Mouse (Mus musculus): ENCODE measurements around the gene Dhcr24. TPM values are rescaled to one million over a fixed set of nuclear protein-coding genes. Genes with fewer than 3 reads are reported as not detected.

The Dhcr24 gene
- polyA plus RNA-seq, 1 experiment from 2014 or later, result 10.5 TPM

DNA sequence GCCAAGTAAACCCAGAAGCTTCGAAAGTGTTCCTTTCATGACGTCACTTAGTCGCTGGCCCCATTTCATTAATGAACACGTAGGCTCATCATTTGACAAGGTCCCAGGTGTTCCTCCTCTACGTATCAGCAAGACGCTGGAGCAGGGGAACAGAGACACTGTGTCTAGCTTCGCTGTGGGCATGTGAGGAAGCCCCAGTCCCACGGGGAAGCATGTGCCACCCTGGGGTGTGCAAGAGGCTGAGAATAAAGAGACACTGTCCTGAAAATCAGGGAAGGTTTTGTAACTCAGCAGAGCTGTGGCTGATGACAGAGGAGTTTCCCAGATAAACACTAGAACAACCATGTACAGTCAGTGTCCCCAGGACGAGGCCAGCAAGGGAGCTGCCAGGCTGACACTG lies 36.2 kb downstream of the Dhcr24 start:
- no peak for DNase-seq (ENCODE audit: extremely low spot score, low spot score)
- WGBS, result 87% methylated on average over 9 of the region's 9 CpGs
- Histone ChIP-seq H3K36me3 (replicated peaks) (no peaks in the 10 kb centered on the region), H3K4me1 (no peaks in the 10 kb centered on the region), H3K9me3 (no peaks in the 10 kb centered on the region), H3K4me3 (no peak overlapping the region), H3K27me3 (ENCODE audit: poor library complexity, severe bottlenecking) (no peaks in the 10 kb centered on the region), H3K27ac (no peak overlapping the region)

GRCm38 (mm10) chr4:106597741-106598140 lies 36.9 kb downstream of the Dhcr24 start:
- Histone ChIP-seq H3K36me3 (replicated peaks) (no peaks in the 10 kb centered on the region), H3K27ac (no peak overlapping the region), H3K4me1 (no peaks in the 10 kb centered on the region), H3K27me3 (ENCODE audit: poor library complexity, severe bottlenecking) (no peaks in the 10 kb centered on the region), H3K9me3 (no peaks in the 10 kb centered on the region), H3K4me3 (no peak overlapping the region)
- 85% methylated on average over 4 of the region's 4 CpGs for WGBS
- DNase-seq (ENCODE audit: extremely low spot score, low spot score), result no peak

DNA sequence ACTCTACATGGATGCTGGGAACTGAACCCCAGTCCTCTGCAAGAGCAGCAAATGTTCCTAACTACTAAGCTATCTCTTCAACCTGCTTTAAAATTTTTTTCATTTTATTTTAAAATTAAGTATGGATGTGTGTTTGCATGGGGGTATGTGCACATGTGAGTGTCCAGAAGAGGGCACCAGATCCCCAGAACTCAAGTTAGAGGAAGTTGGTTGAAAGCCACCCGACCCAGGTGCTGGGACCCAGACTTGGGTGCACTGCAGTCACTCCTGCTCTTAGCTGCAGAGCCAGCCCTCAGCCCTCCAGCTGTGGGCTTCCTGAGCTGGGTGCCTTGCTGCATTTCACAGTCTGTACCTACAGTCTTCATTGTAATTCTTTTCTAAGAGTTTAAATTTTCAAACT lies 38.6 kb downstream of the Dhcr24 start:
- Histone ChIP-seq H3K27me3 (ENCODE audit: poor library complexity, severe bottlenecking) (no peaks in the 10 kb centered on the region), H3K4me3 (no peak overlapping the region), H3K27ac (no peak overlapping the region), H3K9me3 (no peaks in the 10 kb centered on the region), H3K36me3 (replicated peaks) (no peaks in the 10 kb centered on the region), H3K4me1 (no peaks in the 10 kb centered on the region)
- 45% methylated on average over 1 of the region's 1 CpGs for WGBS
- DNase-seq (ENCODE audit: extremely low spot score, low spot score), result no peak

DNA sequence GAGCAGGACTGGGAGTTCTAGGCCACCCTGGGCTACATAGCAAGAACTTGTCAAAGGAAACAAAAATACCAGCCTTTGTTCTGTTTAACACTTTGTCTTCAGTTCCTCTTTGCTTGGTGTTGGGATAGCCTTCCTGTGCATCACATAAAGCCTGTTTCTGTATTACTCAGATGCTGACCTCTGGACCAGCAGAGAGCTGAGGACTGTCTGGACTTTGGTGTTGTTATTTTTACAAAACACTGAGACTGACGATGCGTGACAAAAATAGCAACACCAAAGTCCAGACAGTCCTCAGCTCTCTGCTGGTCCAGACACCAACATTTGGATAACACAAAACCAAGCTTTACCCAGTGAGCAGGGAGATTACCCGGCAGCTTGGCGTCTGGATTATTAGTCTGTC lies 39.9 kb downstream of the Dhcr24 start:
- H3K36me3 ChIP-seq (replicated peaks), result no peaks in the 10 kb centered on the region
- 91% methylated on average over 4 of the region's 4 CpGs for WGBS
- DNase-seq (ENCODE audit: extremely low spot score, low spot score), result no peak
- no peaks in the 10 kb centered on the region for H3K9me3 ChIP-seq
- no peaks in the 10 kb centered on the region for H3K27me3 ChIP-seq (ENCODE audit: poor library complexity, severe bottlenecking)
- no peak overlapping the region for H3K27ac ChIP-seq
- H3K4me3 ChIP-seq, result no peak overlapping the region
- no peaks in the 10 kb centered on the region for H3K4me1 ChIP-seq

GRCm38 (mm10) chr4:106606639-106607554 lies 46.1 kb downstream of the Dhcr24 start:
- peak overlapping the region; percentile 66 for H3K27ac ChIP-seq
- no peaks in the 10 kb centered on the region for H3K9me3 ChIP-seq
- no peaks in the 10 kb centered on the region for H3K36me3 ChIP-seq (replicated peaks)
- peak; percentile 50 for DNase-seq (ENCODE audit: extremely low spot score, low spot score)
- H3K4me1 ChIP-seq, result peaks cover 11% of the 10 kb centered on the region
- H3K4me3 ChIP-seq, result peak overlapping the region; percentile 33
- whole genome bisulfite sequencing, result 44% methylated on average over 18 of the region's 18 CpGs
- no peaks in the 10 kb centered on the region for H3K27me3 ChIP-seq (ENCODE audit: poor library complexity, severe bottlenecking)

DNA sequence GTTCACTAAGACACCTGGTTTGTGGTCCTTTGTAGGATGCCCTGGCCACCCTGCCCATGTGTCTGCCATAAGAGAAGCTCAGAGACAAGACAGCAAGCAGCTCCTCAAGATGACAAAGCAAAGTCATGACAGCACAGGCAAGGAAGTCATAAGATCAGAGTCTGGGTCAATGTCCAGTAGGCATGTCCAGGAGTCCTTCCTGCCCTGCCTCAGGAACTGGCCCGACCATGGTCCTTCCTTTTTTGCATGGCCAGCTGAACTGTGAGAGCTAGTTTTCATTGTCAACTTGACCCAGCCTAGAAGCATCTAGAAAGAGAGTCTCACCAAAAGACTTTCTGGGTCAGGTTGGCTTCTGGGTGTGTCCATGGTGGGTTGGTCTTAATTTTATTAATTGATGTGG lies 47.1 kb downstream of the Dhcr24 start:
- H3K27ac ChIP-seq, result no peak overlapping the region
- no peak for DNase-seq (ENCODE audit: extremely low spot score, low spot score)
- no peaks in the 10 kb centered on the region for H3K27me3 ChIP-seq (ENCODE audit: poor library complexity, severe bottlenecking)
- WGBS, result 89% methylated on average over 1 of the region's 1 CpGs
- no peaks in the 10 kb centered on the region for H3K36me3 ChIP-seq (replicated peaks)
- no peaks in the 10 kb centered on the region for H3K9me3 ChIP-seq
- H3K4me3 ChIP-seq, result no peak overlapping the region
- H3K4me1 ChIP-seq, result peaks cover 11% of the 10 kb centered on the region

DNA sequence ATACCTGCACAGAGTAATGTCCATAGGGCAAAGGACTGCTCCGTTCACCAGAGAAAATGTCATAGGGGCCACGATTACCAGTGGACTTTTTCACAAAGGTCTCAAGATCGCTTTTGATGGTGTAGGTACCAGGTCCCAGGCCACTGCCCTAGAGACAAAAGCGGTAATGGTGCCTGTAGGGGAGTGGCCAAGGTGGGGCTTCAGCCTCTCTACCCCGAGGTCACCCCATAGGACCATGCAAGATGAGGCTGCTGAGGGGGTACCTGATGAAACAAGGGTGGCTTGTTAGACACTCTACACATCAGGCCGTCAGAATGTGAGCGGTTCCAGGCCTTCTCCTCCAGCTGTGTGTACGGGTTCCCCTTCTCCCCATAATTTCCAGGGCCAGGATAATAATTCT lies 52.3 kb downstream of the Dhcr24 start:
- no peak overlapping the region for H3K27ac ChIP-seq
- H3K36me3 ChIP-seq (replicated peaks), result no peaks in the 10 kb centered on the region
- peaks cover 28% of the 10 kb centered on the region for H3K27me3 ChIP-seq (ENCODE audit: poor library complexity, severe bottlenecking)
- no peak overlapping the region for H3K4me3 ChIP-seq
- no peak for DNase-seq (ENCODE audit: extremely low spot score, low spot score)
- peaks cover 20% of the 10 kb centered on the region for H3K4me1 ChIP-seq
- H3K9me3 ChIP-seq, result no peaks in the 10 kb centered on the region
- 82% methylated on average over 8 of the region's 8 CpGs for WGBS

DNA sequence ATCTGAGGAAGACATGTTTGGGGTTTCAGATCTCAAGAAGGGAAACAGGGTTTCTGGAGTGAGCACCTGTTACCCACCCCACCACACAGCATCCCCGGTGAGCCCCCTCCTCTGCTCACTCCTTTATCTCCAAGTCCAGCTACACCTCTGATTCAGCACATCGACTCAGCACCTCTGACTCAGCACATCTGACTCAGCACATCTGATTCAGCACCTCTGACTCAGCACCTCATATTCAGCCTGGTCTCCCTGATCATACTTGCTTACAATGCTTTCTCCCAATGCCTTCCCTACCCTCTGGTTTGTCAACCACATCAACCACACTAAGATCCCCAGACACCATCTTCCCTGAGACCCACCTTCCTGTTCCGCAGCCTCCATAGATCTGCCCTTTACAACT lies 52.7 kb downstream of the Dhcr24 start:
- no peak for DNase-seq (ENCODE audit: extremely low spot score, low spot score)
- H3K4me1 ChIP-seq, result peaks cover 20% of the 10 kb centered on the region
- no peak overlapping the region for H3K4me3 ChIP-seq
- 78% methylated on average over 3 of the region's 3 CpGs for WGBS
- H3K27me3 ChIP-seq (ENCODE audit: poor library complexity, severe bottlenecking), result peaks cover 28% of the 10 kb centered on the region
- peak overlapping the region; percentile 60; the same call in 1 of the 2 replicates for H3K27ac ChIP-seq
- H3K36me3 ChIP-seq (replicated peaks), result no peaks in the 10 kb centered on the region
- H3K9me3 ChIP-seq, result no peaks in the 10 kb centered on the region

DNA sequence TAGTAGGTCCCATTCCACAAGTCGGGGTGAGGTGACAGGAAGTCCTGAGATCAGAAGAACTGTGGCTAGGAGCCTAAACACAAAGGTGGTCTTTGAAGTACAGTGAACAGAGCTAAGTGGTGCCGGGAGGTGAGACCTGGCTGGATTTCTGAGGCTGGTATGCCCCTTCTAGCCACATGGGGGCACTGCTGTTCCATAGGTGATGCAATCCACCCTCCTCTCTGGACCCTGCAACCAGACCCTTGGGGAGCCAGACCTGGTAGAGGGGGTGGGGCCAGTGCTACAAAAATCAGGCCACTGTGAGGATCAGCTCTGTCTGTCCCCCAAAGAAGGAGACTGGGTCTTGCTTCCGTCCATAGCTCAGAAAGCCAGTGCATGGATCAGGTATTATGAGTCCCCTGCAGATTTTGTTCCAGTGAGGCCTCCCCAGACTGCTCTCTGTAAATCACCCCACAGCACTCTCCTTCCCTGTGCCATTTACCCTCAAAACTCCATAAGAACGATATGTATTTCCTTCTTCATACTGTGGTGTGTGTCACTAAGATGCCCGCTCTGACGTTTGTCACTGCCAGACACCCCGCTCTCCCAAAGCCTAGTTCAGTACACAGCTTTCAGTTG lies 53.5 kb downstream of the Dhcr24 start:
- WGBS, result 45% methylated on average over 7 of the region's 7 CpGs
- Histone ChIP-seq H3K4me1 (peaks cover 20% of the 10 kb centered on the region), H3K9me3 (no peaks in the 10 kb centered on the region), H3K36me3 (replicated peaks) (no peaks in the 10 kb centered on the region), H3K27me3 (ENCODE audit: poor library complexity, severe bottlenecking) (peaks cover 34% of the 10 kb centered on the region), H3K27ac (peak overlapping the region; percentile 60; the same call in 1 of the 2 replicates), H3K4me3 (no peak overlapping the region)
- DNase-seq (ENCODE audit: extremely low spot score, low spot score), result peak; percentile 81

- Histone ChIP-seq H3K27ac (no peak overlapping the region), H3K4me1 (peaks cover 20% of the 10 kb centered on the region), H3K9me3 (no peaks in the 10 kb centered on the region), H3K36me3 (replicated peaks) (no peaks in the 10 kb centered on the region), H3K4me3 (no peak overlapping the region), H3K27me3 (ENCODE audit: poor library complexity, severe bottlenecking) (peaks cover 34% of the 10 kb centered on the region)
- 88% methylated on average over 9 of the region's 9 CpGs for WGBS
- no peak for DNase-seq (ENCODE audit: extremely low spot score, low spot score)
Measured at GRCm38 (mm10) chr4:106614881-106615280, 54.0 kb downstream of the Dhcr24 start.

GRCm38 (mm10) chr4:106615637-106616036 lies 54.8 kb downstream of the Dhcr24 start:
- DNase-seq (ENCODE audit: extremely low spot score, low spot score), result no peak
- Histone ChIP-seq H3K27me3 (ENCODE audit: poor library complexity, severe bottlenecking) (peaks cover 34% of the 10 kb centered on the region), H3K4me3 (no peak overlapping the region), H3K36me3 (replicated peaks) (no peaks in the 10 kb centered on the region), H3K4me1 (peaks cover 20% of the 10 kb centered on the region), H3K9me3 (no peaks in the 10 kb centered on the region), H3K27ac (no peak overlapping the region)
- WGBS, result 87% methylated on average over 12 of the region's 12 CpGs

GRCm38 (mm10) chr4:106617056-106617455 lies 56.2 kb downstream of the Dhcr24 start, which contains the start of gene Lexm:
Gene Lexm, minus strand, starts transcription at chr4:106617241.
- peak within 1 kb of the TSS; percentile 45 for H3K4me3 ChIP-seq
- peak; percentile 33 for DNase-seq (ENCODE audit: extremely low spot score, low spot score)
- H3K36me3 ChIP-seq (replicated peaks), result no peaks in the 10 kb centered on the region
- 2% methylated on average over 19 of the region's 19 CpGs for WGBS
- H3K27me3 ChIP-seq (ENCODE audit: poor library complexity, severe bottlenecking), result peaks cover 45% of the 10 kb centered on the region
- peak within 1 kb of the TSS; percentile 69 for H3K27ac ChIP-seq
- no peaks in the 10 kb centered on the region for H3K9me3 ChIP-seq
- peaks cover 23% of the 10 kb centered on the region for H3K4me1 ChIP-seq

- peaks cover 64% of the 10 kb centered on the region for H3K27me3 ChIP-seq (ENCODE audit: poor library complexity, severe bottlenecking)
Measured at GRCm38 (mm10) chr4:106618898-106619297, 58.1 kb downstream of the Dhcr24 start.

More at GRCm38 (mm10) chr4:106618898-106619297, 58.1 kb downstream of the Dhcr24 start:
- H3K36me3 ChIP-seq (replicated peaks), result no peaks in the 10 kb centered on the region
- peaks cover 33% of the 10 kb centered on the region for H3K4me1 ChIP-seq
- H3K27ac ChIP-seq, result no peak overlapping the region
- H3K9me3 ChIP-seq, result no peaks in the 10 kb centered on the region
- no peak overlapping the region for H3K4me3 ChIP-seq
- 90% methylated on average over 4 of the region's 4 CpGs for WGBS
- DNase-seq (ENCODE audit: extremely low spot score, low spot score), result no peak

Measured in forebrain, embryonic 10.5 days (tissue).